In the genomic region with DNA sequence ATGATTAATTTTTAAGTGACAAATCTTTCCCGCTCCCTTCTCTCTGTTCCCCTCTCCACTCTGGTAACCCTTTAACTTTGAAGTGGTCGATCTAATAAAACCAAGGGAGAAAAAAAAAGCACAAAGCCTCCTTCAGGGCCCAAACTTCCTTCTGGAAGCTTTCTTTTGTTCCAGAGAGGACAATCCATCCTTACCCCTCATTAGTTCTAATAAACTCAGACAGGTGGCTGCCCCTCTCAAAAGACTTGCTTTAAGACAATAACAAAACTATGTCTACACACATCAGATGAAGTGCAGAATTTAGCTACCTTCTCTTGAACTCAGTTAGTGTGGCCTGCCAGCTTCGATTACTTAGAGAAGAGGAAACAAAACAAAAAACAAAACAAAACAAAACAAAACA, we compare ENCODE assay signal across 16 mouse cellular contexts.
"Had no signal": no experiment of that assay in that cellular context is flagged by ENCODE, and none has a peak within 500 bp of the region (broad histone marks: within the 10 kb centered on the region; RNA-seq: fewer than 3 reads in every experiment).

No protein-coding gene starts in this region.

- H3K36me3 ChIP-seq: midbrain, embryonic 13.5 days; midbrain, embryonic 15.5 days; neural tube, embryonic 12.5 days; stomach, embryonic 15.5 days had no signal

- H3K27ac ChIP-seq: macrophage; midbrain, embryonic 13.5 days; midbrain, embryonic 15.5 days; neural tube, embryonic 12.5 days; stomach, embryonic 15.5 days; stomach, postnatal 0 days had no signal

- H3K9ac ChIP-seq: lung, embryonic 14.5 days; midbrain, embryonic 13.5 days; midbrain, embryonic 15.5 days; neural tube, embryonic 12.5 days; stomach, embryonic 15.5 days had no signal

- H3K4me3 ChIP-seq: megakaryocyte, embryonic 14.5 days; midbrain, embryonic 13.5 days; midbrain, embryonic 15.5 days; neural tube, embryonic 12.5 days; stomach, embryonic 15.5 days had no signal

- H3K4me1 ChIP-seq: megakaryocyte, embryonic 14.5 days; neural tube, embryonic 12.5 days; stomach, embryonic 15.5 days had no signal

- DNase-seq: lung, adult 18-20 months; lung, embryonic 14.5 days; lung, postnatal 10 days; lung, postnatal 36 days; right cerebral cortex, postnatal 14 days; thymus, adult 2 months; thymus, postnatal 25 days; thymus, postnatal 4 days had no signal

- H3K9me3 ChIP-seq: midbrain, embryonic 13.5 days; midbrain, embryonic 15.5 days; neural tube, embryonic 12.5 days; stomach, embryonic 15.5 days had no signal

- H3K4me2 ChIP-seq: lung, embryonic 14.5 days; midbrain, embryonic 11.5 days; midbrain, embryonic 13.5 days; midbrain, embryonic 15.5 days; neural tube, embryonic 12.5 days; stomach, embryonic 15.5 days had no signal

- ATAC-seq: midbrain, embryonic 13.5 days; midbrain, embryonic 15.5 days had no signal

- H3K27me3 ChIP-seq: megakaryocyte, embryonic 14.5 days; midbrain, embryonic 13.5 days; midbrain, embryonic 15.5 days; neural tube, embryonic 12.5 days; stomach, embryonic 15.5 days had no signal
